Mouse (Mus musculus): ENCODE data around the gene Sycp2.

- TF ChIP-seq CTCF (IDR thresholded peaks at IDR 0.05; ENCODE audit: borderline replicate concordance, extremely low read depth, insufficient read depth, insufficient read length): no peak
- TF ChIP-seq POLR2A (IDR thresholded peaks at IDR 0.05; ENCODE audit: borderline replicate concordance, extremely low read depth, insufficient read depth, insufficient read length, poor library complexity, severe bottlenecking): no peak
These were observed 86.2 kb downstream of the Sycp2 start for GRCm38 (mm10) chr2:178321271-178321670.

All from brain, embryonic 14.5 days (tissue).